Mouse (Mus musculus) stomach, embryonic 16.5 days (tissue): ENCODE measurements at regions not wholly inside any gene's neighbourhood (a gene's known extent, or its start where the extent isn't known, plus 50 kb on each side); places are given as distances from the start of the nearest gene placed in this dataset.

Experiments
- ATAC-seq: fragments of 200-750 bp; cut with Nextera tagmentation; 2 replicates; pipeline ENCODE4 v1.8.0; 2017; ENCODE audit warnings: moderate number of reproducible peaks, moderate TSS enrichment; ENCODE audit not compliant: insufficient read depth, low FRiP score
- H3K27ac ChIP-seq: fragments of 300-500 bp; sonication (generic); 2 replicates; pipeline ENCODE4 v1.5.1; 2014; ENCODE audit warnings: low read length
- H3K27me3 ChIP-seq: fragments of 300-500 bp; sonication (generic); 2 replicates; pipeline ENCODE4 v1.6.1; 2014; ENCODE audit warnings: low read length, control low read depth, mixed read lengths; ENCODE audit not compliant: control insufficient read depth, insufficient read depth
- H3K36me3 ChIP-seq: fragments of 300-500 bp; sonication (generic); 2 replicates; pipeline ENCODE4 v1.6.1; 2014; ENCODE audit warnings: low read length; ENCODE audit not compliant: control insufficient read depth, insufficient read depth
- H3K4me1 ChIP-seq: fragments of 300-500 bp; sonication (generic); 2 replicates; pipeline ENCODE4 v1.6.1; 2014; ENCODE audit warnings: low read length, control low read depth, mixed read lengths; ENCODE audit not compliant: control insufficient read depth, insufficient read depth
- H3K4me2 ChIP-seq: fragments of 300-500 bp; sonication (generic); 2 replicates; pipeline ENCODE4 v1.6.1; 2014; ENCODE audit warnings: low read depth, low read length, mixed read lengths
- H3K4me3 ChIP-seq: fragments of 300-500 bp; sonication (generic); replicated peaks from 2 replicates; pipeline ENCODE4 v1.5.1; 2014; ENCODE audit warnings: mild to moderate bottlenecking, low read length
- H3K9ac ChIP-seq: fragments of 300-500 bp; sonication (generic); 2 replicates; pipeline ENCODE4 v1.6.1; 2014; ENCODE audit warnings: low read length
- H3K9me3 ChIP-seq: fragments of 300-500 bp; sonication (generic); replicated peaks from 2 replicates; pipeline ENCODE4 v1.6.1; 2016; ENCODE audit warnings: low read length, control low read depth; ENCODE audit not compliant: control insufficient read depth
- WGBS: fragments of 180-500 bp; shearing (Covaris S2); extraction: QIAGEN DNeasy Blood & Tissue Kit; methylation state at CpG from one replicate; pipeline ENCODE4 v1.1.7; 2014; 5-methylcytosine and 5-hydroxymethylcytosine counted together

DNA sequence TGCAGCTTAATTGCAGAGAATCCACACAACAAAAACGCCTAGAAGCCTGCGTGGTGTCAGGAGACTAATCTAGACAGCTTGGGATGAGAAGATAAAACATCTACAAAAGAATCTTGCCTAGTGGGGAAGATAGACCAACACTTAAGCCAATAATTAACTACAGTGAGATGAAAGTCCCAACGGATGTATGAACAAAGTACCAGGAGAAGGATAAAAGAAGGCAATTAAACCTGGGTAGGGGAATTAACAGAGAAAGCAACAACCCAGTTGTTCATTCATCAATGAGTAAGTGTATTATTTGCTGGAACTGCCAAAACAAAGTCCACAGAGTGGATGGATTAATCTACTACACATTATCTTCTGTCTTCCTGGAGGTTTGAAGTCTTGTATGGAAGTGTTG, 99.8 kb downstream of the Olfm4 start:
- Histone ChIP-seq H3K4me1 (no peaks in the 10 kb centered on the region), H3K9me3 (peaks cover 4% of the 10 kb centered on the region; the same call in 1 of the 2 replicates), H3K36me3 (no peaks in the 10 kb centered on the region), H3K27ac (no peak overlapping the region), H3K4me3 (no peak overlapping the region), H3K9ac (no peak overlapping the region), H3K4me2 (no peak overlapping the region), H3K27me3 (no peaks in the 10 kb centered on the region)
- no peak for ATAC-seq
- 70% methylated on average over 3 of the region's 3 CpGs for WGBS

DNA sequence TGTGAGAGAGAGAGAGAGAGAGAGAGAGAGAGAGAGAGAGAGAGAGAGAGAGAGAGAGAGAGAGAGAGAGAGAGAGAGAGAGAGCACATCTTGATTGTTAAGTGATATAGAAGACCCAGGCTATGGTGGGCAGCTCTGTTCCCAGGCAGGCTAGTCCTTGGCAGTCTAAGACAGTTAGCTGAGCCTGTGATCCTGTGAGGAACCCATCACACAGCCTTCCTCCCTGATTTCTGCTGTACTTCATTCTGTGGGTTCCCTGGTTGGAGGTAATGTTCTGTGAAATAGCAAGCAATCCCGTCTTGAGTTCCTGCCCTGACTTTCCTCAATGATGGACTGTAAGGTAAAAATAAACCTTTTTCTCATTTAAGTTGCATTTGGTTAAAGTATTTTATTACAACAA, 113.4 kb downstream of the Olfm4 start:
- WGBS: 66% methylated on average over 1 of the region's 1 CpGs
- no peaks in the 10 kb centered on the region for H3K4me1 ChIP-seq
- H3K9me3 ChIP-seq: no peaks in the 10 kb centered on the region
- H3K9ac ChIP-seq: no peak overlapping the region
- no peak for ATAC-seq
- no peaks in the 10 kb centered on the region for H3K36me3 ChIP-seq
- H3K4me2 ChIP-seq: no peak overlapping the region
- no peak overlapping the region for H3K4me3 ChIP-seq
- no peaks in the 10 kb centered on the region for H3K27me3 ChIP-seq
- no peak overlapping the region for H3K27ac ChIP-seq

DNA sequence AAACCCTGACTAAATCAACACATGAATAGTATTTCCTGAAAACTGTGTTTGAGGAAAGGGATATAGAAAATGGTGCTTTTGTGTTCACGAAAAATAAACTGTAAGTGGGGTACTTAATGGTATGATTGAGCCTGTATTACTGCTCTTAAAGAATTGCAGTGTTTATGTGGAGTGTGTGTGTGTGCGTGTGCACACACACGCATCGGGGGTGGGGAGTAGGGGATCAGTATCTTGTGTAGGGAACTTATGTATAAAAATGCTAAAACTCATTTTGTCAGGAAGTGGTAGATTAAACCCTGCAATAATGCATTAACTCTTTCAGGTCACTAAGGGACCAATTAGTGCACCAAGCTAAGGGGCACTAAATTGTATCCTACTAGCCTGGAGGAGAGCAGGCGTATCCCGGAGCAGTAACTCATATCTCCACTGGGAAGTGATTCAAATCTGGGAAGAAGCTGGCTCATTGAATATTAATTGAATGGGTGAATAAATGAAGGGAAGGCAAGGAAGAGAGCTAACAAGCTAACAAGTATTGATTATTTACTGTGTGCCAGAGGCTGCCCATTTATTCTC, 129.3 kb downstream of the Olfm4 start:
- no peaks in the 10 kb centered on the region for H3K27me3 ChIP-seq
- H3K9ac ChIP-seq: no peak overlapping the region
- H3K4me1 ChIP-seq: no peaks in the 10 kb centered on the region
- H3K36me3 ChIP-seq: no peaks in the 10 kb centered on the region
- no peak for ATAC-seq
- no peak overlapping the region for H3K4me2 ChIP-seq
- WGBS: 75% methylated on average over 6 of the region's 6 CpGs
- H3K27ac ChIP-seq: no peak overlapping the region
- H3K9me3 ChIP-seq: no peaks in the 10 kb centered on the region
- H3K4me3 ChIP-seq: no peak overlapping the region

DNA sequence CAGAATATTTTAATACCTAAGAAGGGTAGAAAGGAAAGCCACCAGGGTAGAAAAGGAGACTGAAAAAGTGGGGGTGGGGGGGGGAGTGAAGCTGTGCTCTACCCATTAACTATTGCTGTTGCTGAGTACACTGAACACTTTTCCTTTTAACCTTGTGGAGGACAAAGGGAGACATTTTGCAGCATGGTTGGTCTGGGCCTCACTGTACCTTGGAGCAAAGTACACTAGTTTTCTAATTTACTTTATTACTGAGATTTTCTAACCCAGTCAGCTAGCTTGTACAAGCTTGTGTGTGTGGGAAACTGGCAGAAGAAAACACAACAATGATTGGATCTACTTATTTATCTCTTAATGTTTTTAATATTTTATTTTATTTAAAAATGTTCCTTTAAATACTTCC, 130.4 kb downstream of the Olfm4 start:
- no peaks in the 10 kb centered on the region for H3K4me1 ChIP-seq
- no peak overlapping the region for H3K4me2 ChIP-seq
- no peak overlapping the region for H3K9ac ChIP-seq
- no peaks in the 10 kb centered on the region for H3K27me3 ChIP-seq
- no peaks in the 10 kb centered on the region for H3K9me3 ChIP-seq
- no peak overlapping the region for H3K27ac ChIP-seq
- no peak for ATAC-seq
- H3K36me3 ChIP-seq: no peaks in the 10 kb centered on the region
- no peak overlapping the region for H3K4me3 ChIP-seq

- no peaks in the 10 kb centered on the region for H3K9me3 ChIP-seq
- no peak overlapping the region for H3K27ac ChIP-seq
- no peaks in the 10 kb centered on the region for H3K4me1 ChIP-seq
- H3K27me3 ChIP-seq: no peaks in the 10 kb centered on the region
- ATAC-seq: no peak
- no peak overlapping the region for H3K9ac ChIP-seq
- no peaks in the 10 kb centered on the region for H3K36me3 ChIP-seq
- no peak overlapping the region for H3K4me3 ChIP-seq
- no peak overlapping the region for H3K4me2 ChIP-seq
- 74% methylated on average over 4 of the region's 4 CpGs for WGBS
Observed at GRCm38 (mm10) chr14:80125156-80125555, 141.3 kb downstream of the Olfm4 start.

GRCm38 (mm10) chr14:80128181-80128580, 144.3 kb downstream of the Olfm4 start:
- Histone ChIP-seq H3K27me3 (no peaks in the 10 kb centered on the region), H3K4me1 (no peaks in the 10 kb centered on the region), H3K9me3 (no peaks in the 10 kb centered on the region), H3K9ac (no peak overlapping the region), H3K4me2 (no peak overlapping the region), H3K27ac (no peak overlapping the region), H3K36me3 (no peaks in the 10 kb centered on the region), H3K4me3 (no peak overlapping the region)
- ATAC-seq: no peak
- WGBS: 85% methylated on average over 2 of the region's 2 CpGs

- Histone ChIP-seq H3K9me3 (no peaks in the 10 kb centered on the region), H3K27ac (no peak overlapping the region), H3K4me1 (no peaks in the 10 kb centered on the region), H3K4me2 (no peak overlapping the region), H3K9ac (no peak overlapping the region), H3K4me3 (no peak overlapping the region), H3K27me3 (no peaks in the 10 kb centered on the region), H3K36me3 (no peaks in the 10 kb centered on the region)
- WGBS: 77% methylated on average over 5 of the region's 5 CpGs
- ATAC-seq: no peak
Observed at GRCm38 (mm10) chr14:80137541-80137940, 153.7 kb downstream of the Olfm4 start.

GRCm38 (mm10) chr14:80138991-80139791, 155.3 kb downstream of the Olfm4 start:
- ATAC-seq: no peak
- H3K4me3 ChIP-seq: no peak overlapping the region
- no peak overlapping the region for H3K27ac ChIP-seq
- H3K36me3 ChIP-seq: no peaks in the 10 kb centered on the region
- no peaks in the 10 kb centered on the region for H3K27me3 ChIP-seq
- no peaks in the 10 kb centered on the region for H3K9me3 ChIP-seq
- whole genome bisulfite sequencing: 48% methylated on average over 6 of the region's 6 CpGs
- H3K4me2 ChIP-seq: no peak overlapping the region
- H3K4me1 ChIP-seq: no peaks in the 10 kb centered on the region
- no peak overlapping the region for H3K9ac ChIP-seq

DNA sequence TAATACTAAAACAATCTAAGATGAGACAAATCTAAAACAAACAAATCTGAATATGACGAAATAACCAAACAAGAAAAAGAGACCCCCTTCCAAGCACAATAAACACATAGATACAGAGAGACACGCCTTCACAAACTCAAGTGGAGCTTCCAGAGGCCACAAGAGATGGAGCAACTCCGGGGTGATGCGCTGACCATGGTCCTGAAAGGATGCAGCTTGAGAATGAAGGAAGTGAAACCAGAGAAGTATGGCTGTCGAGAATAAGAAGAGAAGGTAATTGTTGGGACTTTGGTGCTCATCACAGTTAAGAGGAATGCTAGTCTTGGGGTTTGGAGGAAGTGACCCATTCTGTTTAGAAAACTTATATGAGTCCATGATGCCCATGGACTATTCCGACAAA, 173.1 kb downstream of the Olfm4 start:
- Histone ChIP-seq H3K9ac (no peak overlapping the region), H3K27me3 (no peaks in the 10 kb centered on the region), H3K27ac (no peak overlapping the region), H3K4me3 (no peak overlapping the region), H3K4me1 (no peaks in the 10 kb centered on the region), H3K36me3 (no peaks in the 10 kb centered on the region), H3K9me3 (no peaks in the 10 kb centered on the region), H3K4me2 (no peak overlapping the region)
- 35% methylated on average over 6 of the region's 6 CpGs for WGBS
- ATAC-seq: no peak
